Mouse (Mus musculus) MEL (cell line): ENCODE measurements around the gene Chrnb4. TPM values are rescaled to one million over a fixed set of nuclear protein-coding genes. Genes with fewer than 3 reads are reported as not detected.

Source experiments
- DNase-seq: peaks from one replicate; pipeline ENCODE4 v3.0.0; 2011; ENCODE audit warnings: low read depth, low spot score
- H3K27ac ChIP-seq: 2 replicates; pipeline ENCODE4 v1.5.1; 2012; ENCODE audit warnings: low read depth, mild to moderate bottlenecking, control low read depth, low read length, moderate library complexity; ENCODE audit not compliant: control insufficient read depth
- H3K27me3 ChIP-seq, 2 experiments: fragments of 150-350 bp in 1 of 2; sonication (generic) in 1 of 2; 2 replicates each; pipeline ENCODE4 v1.6.1; 2012; ENCODE audit warnings: low read length in 2 of 2, mild to moderate bottlenecking in 2 of 2, improper control_type of control experiment in 1 of 2, moderate library complexity in 1 of 2; ENCODE audit not compliant: insufficient read depth in 2 of 2, control insufficient read depth in 1 of 2
- H3K36me3 ChIP-seq, 2 experiments: 2 replicates each; pipeline ENCODE4 v1.6.1; 2012 to 2014; ENCODE audit warnings: low read length in 2 of 2, improper control_type of control experiment in 1 of 2, inconsistent platforms in 1 of 2, mild to moderate bottlenecking in 1 of 2; ENCODE audit not compliant: insufficient read depth in 2 of 2, control insufficient read depth in 1 of 2
- H3K4me1 ChIP-seq, 2 experiments: fragments of 150-350 bp in 1 of 2; sonication (generic) in 1 of 2; 2 replicates each; pipeline ENCODE4 v1.6.1; 2012; ENCODE audit warnings: low read length in 2 of 2, improper control_type of control experiment in 1 of 2, mild to moderate bottlenecking in 1 of 2; ENCODE audit not compliant: insufficient read depth in 2 of 2, control insufficient read depth in 1 of 2
- H3K4me3 ChIP-seq, 2 experiments: fragments of 150-350 bp in 1 of 2; sonication (generic) in 1 of 2; 2 replicates each; pipeline ENCODE4 v1.5.1; 2012; ENCODE audit warnings: low read depth in 2 of 2, low read length in 2 of 2, mild to moderate bottlenecking in 2 of 2, moderate library complexity in 2 of 2, control low read depth in 1 of 2, improper control_type of control experiment in 1 of 2; ENCODE audit not compliant: control insufficient read depth in 1 of 2, insufficient read depth in 1 of 2
- H3K79me2 ChIP-seq: 2 replicates; pipeline ENCODE4 v1.6.1; 2012; ENCODE audit warnings: mild to moderate bottlenecking, low read length, moderate library complexity; ENCODE audit not compliant: control insufficient read depth, poor library complexity, insufficient read depth
- H3K9ac ChIP-seq: 2 replicates; pipeline ENCODE4 v1.6.1; 2012; ENCODE audit warnings: low read depth, mild to moderate bottlenecking, control low read depth, low read length, moderate library complexity; ENCODE audit not compliant: control insufficient read depth, poor library complexity, severe bottlenecking
- H3K9me3 ChIP-seq: fragments of 150-350 bp; sonication (generic); replicated peaks from 2 replicates; pipeline ENCODE4 v1.6.1; 2012; ENCODE audit warnings: mild to moderate bottlenecking, low read length, improper control_type of control experiment, moderate library complexity; ENCODE audit not compliant: insufficient read depth
- BHLHE40 ChIP-seq: IDR thresholded peaks from 2 replicates; pipeline ENCODE4 v1.6.1; 2012; ENCODE audit warnings: low read depth, mild to moderate bottlenecking, inconsistent platforms, low read length, improper control_type of control experiment, borderline replicate concordance
- ELF1 ChIP-seq: IDR thresholded peaks from 2 replicates; pipeline ENCODE4 v1.6.1; 2014; ENCODE audit warnings: low read depth, mild to moderate bottlenecking, inconsistent platforms, low read length, improper control_type of control experiment, moderate library complexity
- EP300 ChIP-seq, 2 experiments: IDR thresholded peaks; 2 replicates each; pipeline ENCODE4 v1.6.1; 2011; ENCODE audit warnings: improper control_type of control experiment in 2 of 2, low read length in 2 of 2, low read depth in 1 of 2, mild to moderate bottlenecking in 1 of 2
- GABPA ChIP-seq: IDR thresholded peaks from 2 replicates; pipeline ENCODE4 v1.6.1; 2012; ENCODE audit warnings: low read depth, mild to moderate bottlenecking, inconsistent platforms, low read length, improper control_type of control experiment, moderate library complexity
- GATA1 ChIP-seq: IDR thresholded peaks from 2 replicates; pipeline ENCODE4 v1.6.1; 2011; ENCODE audit warnings: low read depth, low read length, improper control_type of control experiment
- HCFC1 ChIP-seq: IDR thresholded peaks from 2 replicates; pipeline ENCODE4 v1.6.1; 2012; ENCODE audit warnings: low read depth, mild to moderate bottlenecking, inconsistent platforms, low read length, improper control_type of control experiment, moderate library complexity
- JUND ChIP-seq: IDR thresholded peaks from 2 replicates; pipeline ENCODE4 v1.6.1; 2011; ENCODE audit warnings: low read depth, mild to moderate bottlenecking, improper control_type of control experiment, low read length
- MAZ ChIP-seq: IDR thresholded peaks from 2 replicates; pipeline ENCODE4 v1.6.1; 2012; ENCODE audit warnings: low read depth, mild to moderate bottlenecking, inconsistent platforms, low read length, improper control_type of control experiment
- MEF2A ChIP-seq: IDR thresholded peaks from 2 replicates; pipeline ENCODE4 v1.6.1; 2014; ENCODE audit warnings: low read depth, mild to moderate bottlenecking, inconsistent platforms, low read length, improper control_type of control experiment; ENCODE audit not compliant: poor library complexity, insufficient replicate concordance, severe bottlenecking; ENCODE audit errors: extremely low read depth
- POLR2AphosphoS5 ChIP-seq: IDR thresholded peaks from 2 replicates; pipeline ENCODE4 v1.6.1; 2012; ENCODE audit warnings: low read depth, borderline replicate concordance, mild to moderate bottlenecking, inconsistent platforms, low read length, moderate library complexity, mixed read lengths
- RAD21 ChIP-seq: IDR thresholded peaks from 2 replicates; pipeline ENCODE4 v1.6.1; 2011; ENCODE audit warnings: mild to moderate bottlenecking, low read depth, low read length, improper control_type of control experiment
- RCOR1 ChIP-seq: IDR thresholded peaks from 2 replicates; pipeline ENCODE4 v1.6.1; 2012; ENCODE audit warnings: low read depth, mild to moderate bottlenecking, inconsistent platforms, low read length, improper control_type of control experiment
- SIN3A ChIP-seq: IDR thresholded peaks from 2 replicates; pipeline ENCODE4 v1.6.1; 2012; ENCODE audit warnings: low read length, improper control_type of control experiment, inconsistent platforms
- TAL1 ChIP-seq: IDR thresholded peaks from 2 replicates; pipeline ENCODE4 v1.6.1; 2012; ENCODE audit warnings: mild to moderate bottlenecking, inconsistent platforms, low read length, moderate library complexity, mixed read lengths
- TBP ChIP-seq: IDR thresholded peaks from 2 replicates; pipeline ENCODE4 v1.8.0; 2011; ENCODE audit warnings: low read depth, low read length, improper control_type of control experiment
- TCF12 ChIP-seq: IDR thresholded peaks from 2 replicates; pipeline ENCODE4 v1.6.1; 2014; ENCODE audit warnings: low read depth, mild to moderate bottlenecking, inconsistent platforms, low read length, improper control_type of control experiment, moderate library complexity
- ZMIZ1 ChIP-seq: IDR thresholded peaks from 2 replicates; pipeline ENCODE4 v1.6.1; 2012; ENCODE audit warnings: low read depth, mild to moderate bottlenecking, inconsistent platforms, low read length, improper control_type of control experiment, moderate library complexity
- ZNF384 ChIP-seq: IDR thresholded peaks from 2 replicates; pipeline ENCODE4 v1.6.1; 2012; ENCODE audit warnings: low read depth, mild to moderate bottlenecking, inconsistent platforms, low read length, improper control_type of control experiment
- polyA plus RNA-seq, 2 experiments: library from polyadenylated mRNA; stranded (reverse) in 1 of 2; unstranded in 1 of 2; fragments of >175 nt in 1 of 2; fragments of >200 nt in 1 of 2; gene quantifications; 2 replicates each; pipeline versions ENCODE4 v1.2.1 to v1.2.4; 2012; ENCODE audit warnings: low replicate concordance in 2 of 2, low read depth in 1 of 2; ENCODE audit not compliant: insufficient read length in 2 of 2, insufficient read depth in 1 of 2, missing spikeins in 1 of 2
- total RNA-seq: library from RNA; depleted of rRNA; stranded (reverse); fragments of 300-350 nt; gene quantifications from 2 replicates; pipeline ENCODE4 v1.2.3, GENCODE M21; 2012

Gene Chrnb4
- total and polyA plus RNA-seq, 3 experiments, result 0.01 TPM; not detected in 2

DNA sequence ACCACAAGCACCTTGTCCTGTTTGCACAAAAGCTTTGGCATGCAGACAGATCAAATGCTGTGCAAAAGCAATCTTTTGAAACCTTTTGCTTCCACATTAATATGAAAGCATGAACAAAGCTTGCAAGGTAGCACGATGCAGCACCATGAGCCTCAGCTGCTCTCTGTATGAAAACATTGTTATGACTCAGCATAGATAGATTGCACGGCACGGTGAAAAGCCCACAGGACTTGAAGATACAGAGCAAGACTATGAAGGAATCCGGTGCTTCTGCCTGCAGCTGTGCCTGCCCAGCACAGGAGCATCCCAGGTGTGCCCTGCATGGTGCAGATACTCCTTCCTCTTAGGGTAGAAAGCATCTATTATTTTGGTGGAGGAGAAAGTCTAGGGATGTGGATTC is 45.0 kb downstream of the Chrnb4 start:
- H3K4me3 ChIP-seq, result no peak overlapping the region
- TF ChIP-seq BHLHE40 (no peak), JUND (no peak), HCFC1 (no peak), SIN3A (no peak), GABPA (no peak), ZMIZ1 (no peak)
- no peak for DNase-seq
- no peak overlapping the region for H3K9ac ChIP-seq
- no peak overlapping the region for H3K27ac ChIP-seq
- no peaks in the 10 kb centered on the region for H3K9me3 ChIP-seq
- H3K79me2 ChIP-seq, result no peaks in the 10 kb centered on the region
- no peaks in the 10 kb centered on the region for H3K4me1 ChIP-seq
- H3K36me3 ChIP-seq, result no peaks in the 10 kb centered on the region
- peaks cover 10 to 24% of the 10 kb centered on the region in 2 experiments for H3K27me3 ChIP-seq

DNA sequence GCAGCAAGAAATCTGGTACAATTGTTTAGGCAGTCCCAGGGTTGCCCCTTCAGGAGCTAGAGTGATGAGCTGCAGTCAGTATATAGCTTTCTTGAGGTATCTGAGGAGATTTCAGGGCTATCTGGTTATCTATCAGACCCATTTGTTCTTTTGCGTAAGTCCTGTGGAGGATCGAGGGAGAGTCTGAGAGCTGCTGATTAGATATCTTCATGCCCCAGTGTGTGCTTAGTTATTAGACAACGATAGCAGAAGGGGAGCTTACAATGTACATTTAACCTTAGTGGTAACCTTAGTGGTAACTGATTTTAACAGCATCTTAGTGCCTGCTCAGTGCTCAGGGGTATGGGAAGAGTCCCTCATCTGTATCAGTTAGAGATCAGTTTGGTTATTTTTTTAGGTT is 52.9 kb downstream of the Chrnb4 start:
- Histone ChIP-seq H3K4me3 (no peak overlapping the region), H3K27ac (no peak overlapping the region), H3K9ac (no peak overlapping the region), H3K36me3 (0 out of 4 replicates have a peak, but pooled peaks cover 0 to 2% of the 10 kb centered on the region in 2 experiments), H3K79me2 (no peaks in the 10 kb centered on the region), H3K4me1 (peaks cover 0 to 4% of the 10 kb centered on the region in 2 experiments; a peak in 2 of 4 replicates), H3K9me3 (no peaks in the 10 kb centered on the region), H3K27me3 (peaks cover 3% of the 10 kb centered on the region in 2 experiments)
- TF ChIP-seq GATA1, result peak; percentile 72
- peak; percentile 47 for TF ChIP-seq TAL1
- peak; percentile 61 to 76 for TF ChIP-seq EP300 (IDR thresholded peaks at IDR 0.05; ENCODE audit: low read depth in 1 of 2, low read length in 2 of 2)
- no peak for TF ChIP-seq TBP
- TF ChIP-seq MEF2A, result no peak
- TF ChIP-seq ZNF384, result no peak
- TF ChIP-seq TCF12, result peak; percentile 82
- peak; percentile 72 for TF ChIP-seq RCOR1
- DNase-seq, result peak; percentile 46

DNA sequence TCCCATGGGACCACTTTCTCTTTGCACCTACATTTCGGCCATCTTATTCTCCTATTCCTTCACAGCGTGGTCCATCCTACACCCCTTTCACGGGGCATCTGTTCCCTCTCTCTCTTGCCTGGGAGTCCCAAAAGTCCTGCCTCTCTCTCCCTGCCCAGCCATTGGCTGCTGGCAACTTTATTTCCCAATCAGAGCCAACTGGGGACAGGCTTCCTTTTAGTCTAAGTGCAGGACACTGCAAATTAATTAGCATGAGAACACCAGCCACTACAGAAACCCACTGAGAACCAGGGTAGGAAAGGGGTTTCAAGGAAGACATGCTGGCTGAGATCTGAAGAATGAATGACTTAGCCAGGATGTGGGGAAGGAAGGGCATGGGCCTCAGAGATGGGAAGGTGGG is 54.2 kb downstream of the Chrnb4 start:
- Histone ChIP-seq H3K4me3 (no peak overlapping the region), H3K79me2 (no peaks in the 10 kb centered on the region), H3K36me3 (0 out of 4 replicates have a peak, but pooled peaks cover 0 to 2% of the 10 kb centered on the region in 2 experiments), H3K9me3 (no peaks in the 10 kb centered on the region), H3K27me3 (peaks cover 0 to 3% of the 10 kb centered on the region in 2 experiments; a peak in 3 of 4 replicates)
- no peak for DNase-seq
- TF ChIP-seq MAZ, result no peak
- TF ChIP-seq RAD21, result no peak
- TF ChIP-seq BHLHE40, result no peak
- TF ChIP-seq TBP, result no peak
- no peak for TF ChIP-seq TAL1
- no peak for TF ChIP-seq GABPA
- TF ChIP-seq ELF1, result no peak
- TF ChIP-seq POLR2AphosphoS5, result no peak
- TF ChIP-seq, all 39 proteins: peak for 0
- Histone ChIP-seq H3K9ac (no peak overlapping the region), H3K4me1 (peaks cover 0 to 4% of the 10 kb centered on the region in 2 experiments; a peak in 2 of 4 replicates), H3K27ac (no peak overlapping the region)
